Mouse (Mus musculus): Measurements from ENCODE around the gene Guk1. TPM values are rescaled to one million over a fixed set of nuclear protein-coding genes. Genes with fewer than 3 reads are reported as not detected.
A peak's percentile ranks its signal among the peaks of the same experiment; 100 is the strongest.

Guk1 gene
- polyA plus RNA-seq, 1 experiment from 2014 or later: 141 TPM

GRCm38 (mm10) chr11:59135051-59135820 is 56.8 kb downstream of the Guk1 start:
- peaks cover 12% of the 10 kb centered on the region for H3K4me1 ChIP-seq (ENCODE audit: insufficient read depth, low read length)
- no peak overlapping the region for H3K9ac ChIP-seq (replicated peaks; ENCODE audit: low read length)
- no peaks in the 10 kb centered on the region for H3K9me3 ChIP-seq (ENCODE audit: low read length)
- WGBS: 4% methylated on average over 55 of the region's 55 CpGs
- ATAC-seq (ENCODE audit: low FRiP score, low TSS enrichment): no peak; the same call in 1 of the 2 replicates
- H3K27ac ChIP-seq (ENCODE audit: low read length): no peak overlapping the region
- peak overlapping the region; percentile 36 for H3K4me3 ChIP-seq (ENCODE audit: low read length)
- H3K36me3 ChIP-seq (ENCODE audit: insufficient read depth, low read length): no peaks in the 10 kb centered on the region
- peak overlapping the region; percentile 48 for H3K4me2 ChIP-seq (replicated peaks; ENCODE audit: low read depth, low read length)
- peaks cover 50% of the 10 kb centered on the region for H3K27me3 ChIP-seq (ENCODE audit: insufficient read depth, low read length)

- no peak overlapping the region for H3K9ac ChIP-seq (replicated peaks; ENCODE audit: low read length)
- ATAC-seq (ENCODE audit: low FRiP score, low TSS enrichment): no peak; the same call in 1 of the 2 replicates
- no peak overlapping the region for H3K27ac ChIP-seq (ENCODE audit: low read length)
- peaks cover 50% of the 10 kb centered on the region for H3K27me3 ChIP-seq (ENCODE audit: insufficient read depth, low read length)
- H3K36me3 ChIP-seq (ENCODE audit: insufficient read depth, low read length): no peaks in the 10 kb centered on the region
- peak overlapping the region; percentile 17 for H3K4me3 ChIP-seq (ENCODE audit: low read length)
- H3K4me1 ChIP-seq (ENCODE audit: insufficient read depth, low read length): peaks cover 12% of the 10 kb centered on the region
- no peaks in the 10 kb centered on the region for H3K9me3 ChIP-seq (ENCODE audit: low read length)
- WGBS: 6% methylated on average over 34 of the region's 35 CpGs
- H3K4me2 ChIP-seq (replicated peaks; ENCODE audit: low read depth, low read length): peak overlapping the region; percentile 48
These were observed 57.5 kb downstream of the Guk1 start for GRCm38 (mm10) chr11:59134373-59134997.

Other genes starting within 250 kb of the Guk1 start
- 93.4 and 93.5 TPM in 2 replicates for gene Hist3h2ba, start 243.3 kb downstream of the Guk1 start, polyA plus RNA-seq (2015; fragmentation: Nextera tagmentation; extraction: Ambion mirVana)
- gene Hist3h2a, start 237.5 kb downstream of the Guk1 start, polyA plus RNA-seq (2015; fragmentation: Nextera tagmentation; extraction: Ambion mirVana): 39.5 and 39.7 TPM in 2 replicates
- gene Trim17, start 237.5 kb downstream of the Guk1 start, polyA plus RNA-seq (2015; fragmentation: Nextera tagmentation; extraction: Ambion mirVana): 0.42 and 0.64 TPM in 2 replicates
- gene Trim11, start 214.1 kb downstream of the Guk1 start, polyA plus RNA-seq (2015; fragmentation: Nextera tagmentation; extraction: Ambion mirVana): 22.9 and 25.9 TPM in 2 replicates
- gene Obscn, start 55.8 kb downstream of the Guk1 start, polyA plus RNA-seq (2015; fragmentation: Nextera tagmentation; extraction: Ambion mirVana): 0.50 and 0.51 TPM in 2 replicates
- 6.9 and 8.5 TPM in 2 replicates for gene Iba57, start 28.5 kb downstream of the Guk1 start, polyA plus RNA-seq (2015; fragmentation: Nextera tagmentation; extraction: Ambion mirVana)
- 0.36 and 0.67 TPM in 2 replicates for gene Gjc2, start 9.0 kb downstream of the Guk1 start, polyA plus RNA-seq (2015; fragmentation: Nextera tagmentation; extraction: Ambion mirVana)
- gene Mrpl55, start 10.3 kb upstream of the Guk1 start, polyA plus RNA-seq (2015; fragmentation: Nextera tagmentation; extraction: Ambion mirVana): 103 and 104 TPM in 2 replicates
- gene 2310033P09Rik, start 16.1 kb upstream of the Guk1 start, polyA plus RNA-seq (2015; fragmentation: Nextera tagmentation; extraction: Ambion mirVana): 33.6 and 34.7 TPM in 2 replicates
- 760 and 797 TPM in 2 replicates for gene Arf1, start 36.1 kb upstream of the Guk1 start, polyA plus RNA-seq (2015; fragmentation: Nextera tagmentation; extraction: Ambion mirVana)
- not detected in 2 replicates for gene Wnt3a, start 98.5 kb upstream of the Guk1 start, polyA plus RNA-seq (2015; fragmentation: Nextera tagmentation; extraction: Ambion mirVana)
- gene Wnt9a, start 114.7 kb upstream of the Guk1 start, polyA plus RNA-seq (2015; fragmentation: Nextera tagmentation; extraction: Ambion mirVana): 1.6 and 1.8 TPM in 2 replicates
- not detected in 2 replicates for gene Prss38, start 183.4 kb upstream of the Guk1 start, polyA plus RNA-seq (2015; fragmentation: Nextera tagmentation; extraction: Ambion mirVana)

Data from kidney, embryonic 16.5 days (tissue).